Mouse (Mus musculus): Measurements from ENCODE around the gene Nmi. TPM values are rescaled to one million over a fixed set of nuclear protein-coding genes. Genes with fewer than 3 reads are reported as not detected.

The Nmi gene
- polyA plus RNA-seq (2017; shearing (Covaris generic)): 203 TPM

GRCm38 (mm10) chr2:51973410-51973968 is at the start of gene Nmi:
Nmi (minus strand) TSS chr2:51973494.

GRCm38 (mm10) chr2:51934574-51935334 is 38.5 kb downstream of the Nmi start, which contains the start of gene Rbm43:
Rbm43 (minus strand) TSS chr2:51935163.

Other genes with a start within 250 kb of the Nmi start
- gene Rbm43, start 38.3 kb downstream of the Nmi start, polyA plus RNA-seq (2017; shearing (Covaris generic)): 56.2 TPM
- not detected for gene Tnfaip6, start 64.5 kb upstream of the Nmi start, polyA plus RNA-seq (2017; shearing (Covaris generic))
- 33.4 TPM for gene Rif1, start 99.3 kb upstream of the Nmi start, polyA plus RNA-seq (2017; shearing (Covaris generic))

Measured in CD4-positive, CD25-positive, alpha-beta regulatory T cell, adult 9 weeks (primary cell).